Mouse (Mus musculus) spleen, postnatal 14 days (tissue): ENCODE measurements around the gene Poldip3.
A peak's percentile ranks its signal among the peaks of the same experiment; 100 is the strongest.

Experiments used
- DNase-seq, 2 experiments: peaks; one replicate each; pipeline ENCODE4 v3.0.0; 2021 to 2022; ENCODE audit warnings: low spot score in 2 of 2

Poldip3 gene

GRCm38 (mm10) chr15:83088495-83089428, 60.4 kb downstream of the Poldip3 start:
- DNase-seq = no peak

GRCm38 (mm10) chr15:83086636-83087328, 62.4 kb downstream of the Poldip3 start:
- DNase-seq = no peak

GRCm38 (mm10) chr15:83085901-83086300, 63.3 kb downstream of the Poldip3 start:
- peak in 1 of 2 experiments; percentile 56 for DNase-seq

- no peak for DNase-seq
These were observed 65.1 kb downstream of the Poldip3 start for GRCm38 (mm10) chr15:83084022-83084640.

- no peak for DNase-seq
These were observed 65.7 kb downstream of the Poldip3 start for GRCm38 (mm10) chr15:83083530-83083929.
